Mouse (Mus musculus) CH12F3 (cell line): ENCODE measurements around the gene Rplp2.
"Not testable (repeated sequence)": the region's sequence is repeated elsewhere in the genome, so short reads cannot be mapped to it uniquely, and the experiment has no call there.

Experiments
- in situ Hi-C: fragments of 300-500 bp; cut with MboI; formaldehyde crosslinking; loops from 2 replicates; pipeline ENCODE4 v1.14.3; 2020; ENCODE audit warnings: low sequenced_read_pairs

The Rplp2 gene

DNA sequence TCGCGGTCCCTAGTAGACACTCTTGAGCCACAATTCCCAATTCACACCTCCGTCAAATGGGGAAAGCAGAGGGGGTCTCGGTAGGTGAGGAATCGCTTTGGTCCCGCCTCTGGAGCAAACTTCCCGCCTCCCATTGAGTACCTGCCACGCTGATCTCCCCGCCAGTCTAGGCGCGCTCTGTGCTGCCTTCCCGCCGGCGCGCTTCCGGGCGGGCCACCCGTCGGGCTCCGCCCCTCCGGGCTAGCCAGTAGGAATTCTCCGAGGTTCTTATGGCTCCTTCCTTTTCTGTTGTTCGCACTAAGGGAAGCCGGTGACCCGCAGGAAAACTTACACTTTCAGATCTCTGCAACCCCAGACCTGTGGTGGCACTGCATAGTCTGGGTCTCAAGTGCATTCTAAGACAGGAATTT lies 3.3 kb upstream of the Rplp2 start, which contains the start of gene Pidd1:
Gene Pidd1 (minus strand): TSS at position 198 of the 410 bp plus-strand sequence.
- in situ Hi-C loops: no loop called here

DNA sequence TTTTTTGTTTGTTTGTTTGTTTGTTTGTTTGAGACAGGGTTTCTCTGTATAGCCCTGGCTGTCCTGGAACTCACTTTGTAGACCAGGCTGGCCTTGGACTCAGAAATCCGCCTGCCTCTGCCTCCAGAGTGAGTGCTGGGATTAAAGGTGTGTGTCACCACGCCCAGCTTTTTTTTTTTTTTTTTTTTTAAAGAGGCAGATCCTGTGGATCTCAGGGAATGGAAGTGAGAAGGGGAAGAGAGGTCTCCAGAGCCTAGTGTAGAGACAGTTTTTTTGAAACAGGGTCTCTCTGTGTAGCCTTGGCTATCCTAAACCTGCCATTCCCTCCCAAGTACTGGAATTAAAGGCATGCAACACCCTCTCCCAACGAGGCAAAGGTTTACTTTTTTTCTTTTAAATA lies 796 bp upstream of the Rplp2 start:
- in situ Hi-C loops: not testable (repeated sequence)

- in situ Hi-C loops: no loop called here
Observed at GRCm38 (mm10) chr7:141451928-141452327, 4.8 kb downstream of the Rplp2 start.

GRCm38 (mm10) chr7:141453636-141454035 lies 6.5 kb downstream of the Rplp2 start:
- in situ Hi-C loops: no loop called here

DNA sequence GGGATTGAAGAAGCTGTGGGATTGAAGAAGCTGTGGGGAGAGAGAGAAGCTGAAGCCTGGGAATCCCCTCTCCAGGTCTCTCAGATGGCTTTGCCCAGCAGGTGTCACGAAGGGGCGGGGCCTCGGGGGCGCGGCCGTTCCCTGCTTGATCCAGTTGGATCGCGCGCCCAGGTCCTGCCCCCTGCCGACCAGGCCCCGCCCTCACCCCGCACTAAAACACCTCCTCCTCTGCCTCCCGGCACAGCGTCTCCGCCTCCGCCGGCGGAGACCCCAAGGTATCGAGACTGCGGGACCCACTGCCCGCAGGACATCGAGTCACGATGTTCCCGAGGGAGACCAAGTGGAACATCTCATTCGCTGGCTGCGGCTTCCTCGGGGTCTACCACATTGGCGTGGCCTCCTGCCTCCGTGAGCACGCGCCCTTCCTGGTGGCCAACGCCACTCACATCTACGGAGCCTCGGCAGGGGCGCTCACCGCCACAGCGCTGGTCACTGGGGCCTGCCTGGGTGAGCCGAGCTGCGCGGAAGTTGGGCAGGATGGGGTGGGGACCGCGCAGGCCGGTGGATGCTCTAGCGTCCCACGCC lies 7.9 kb downstream of the Rplp2 start, which contains the start of gene Pnpla2:
Gene Pnpla2 (plus strand): TSS at position 232 of the 585 bp plus-strand sequence.
- in situ Hi-C loops: no loop called here

- in situ Hi-C loops: no loop called here
Observed at GRCm38 (mm10) chr7:141455610-141456314, 8.6 kb downstream of the Rplp2 start.

- in situ Hi-C loops: no loop called here
Observed at GRCm38 (mm10) chr7:141456739-141457138, 9.6 kb downstream of the Rplp2 start.

DNA sequence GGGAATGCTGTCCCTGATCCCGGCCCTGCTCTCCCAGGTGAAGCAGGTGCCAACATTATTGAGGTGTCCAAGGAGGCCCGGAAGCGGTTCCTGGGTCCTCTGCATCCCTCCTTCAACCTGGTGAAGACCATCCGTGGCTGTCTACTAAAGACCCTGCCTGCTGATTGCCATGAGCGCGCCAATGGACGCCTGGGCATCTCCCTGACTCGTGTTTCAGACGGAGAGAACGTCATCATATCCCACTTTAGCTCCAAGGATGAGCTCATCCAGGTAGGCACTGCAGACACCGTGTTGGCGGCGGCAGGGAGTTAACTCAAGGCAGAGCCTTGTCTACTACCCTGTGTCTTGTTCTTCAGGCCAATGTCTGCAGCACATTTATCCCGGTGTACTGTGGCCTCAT lies 10.1 kb downstream of the Rplp2 start:
- in situ Hi-C loops: no loop called here

- in situ Hi-C loops: no loop called here
Observed at GRCm38 (mm10) chr7:141457986-141458660, 11.0 kb downstream of the Rplp2 start.

- in situ Hi-C loops: no loop called here
Observed at GRCm38 (mm10) chr7:141458661-141459060, 11.5 kb downstream of the Rplp2 start.

DNA sequence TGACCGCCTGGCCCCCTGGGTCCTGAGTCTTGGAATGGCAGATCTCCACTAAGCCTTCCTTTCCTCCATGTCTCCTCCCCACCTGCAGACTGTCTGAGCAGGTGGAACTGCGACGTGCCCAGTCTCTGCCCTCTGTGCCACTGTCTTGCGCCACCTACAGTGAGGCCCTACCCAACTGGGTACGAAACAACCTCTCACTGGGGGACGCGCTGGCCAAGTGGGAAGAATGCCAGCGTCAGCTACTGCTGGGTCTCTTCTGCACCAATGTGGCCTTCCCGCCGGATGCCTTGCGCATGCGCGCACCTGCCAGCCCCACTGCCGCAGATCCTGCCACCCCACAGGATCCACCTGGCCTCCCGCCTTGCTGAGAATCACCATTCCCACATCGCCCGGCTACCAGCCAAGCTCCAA lies 12.1 kb downstream of the Rplp2 start:
- in situ Hi-C loops: no loop called here

DNA sequence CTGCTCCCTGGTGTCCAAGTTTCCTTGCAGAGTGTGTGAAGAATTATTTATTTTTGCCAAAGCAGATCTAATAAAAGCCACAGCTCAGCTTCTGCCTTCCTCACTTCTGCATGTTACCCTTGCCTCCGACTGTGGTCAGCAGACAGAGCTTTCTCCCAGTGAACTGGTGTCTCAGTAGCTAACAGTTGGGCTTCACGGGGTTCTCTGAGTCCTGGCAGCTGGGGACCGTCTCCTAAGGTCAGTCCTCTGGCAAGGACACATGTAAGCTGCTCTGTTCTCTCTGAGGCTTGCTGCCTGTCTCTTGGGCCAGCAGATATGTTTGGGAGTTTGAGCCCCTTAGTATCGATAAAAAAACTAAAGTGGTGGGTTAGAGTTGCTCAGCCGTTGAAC lies 12.8 kb downstream of the Rplp2 start:
- in situ Hi-C loops: no loop called here

DNA sequence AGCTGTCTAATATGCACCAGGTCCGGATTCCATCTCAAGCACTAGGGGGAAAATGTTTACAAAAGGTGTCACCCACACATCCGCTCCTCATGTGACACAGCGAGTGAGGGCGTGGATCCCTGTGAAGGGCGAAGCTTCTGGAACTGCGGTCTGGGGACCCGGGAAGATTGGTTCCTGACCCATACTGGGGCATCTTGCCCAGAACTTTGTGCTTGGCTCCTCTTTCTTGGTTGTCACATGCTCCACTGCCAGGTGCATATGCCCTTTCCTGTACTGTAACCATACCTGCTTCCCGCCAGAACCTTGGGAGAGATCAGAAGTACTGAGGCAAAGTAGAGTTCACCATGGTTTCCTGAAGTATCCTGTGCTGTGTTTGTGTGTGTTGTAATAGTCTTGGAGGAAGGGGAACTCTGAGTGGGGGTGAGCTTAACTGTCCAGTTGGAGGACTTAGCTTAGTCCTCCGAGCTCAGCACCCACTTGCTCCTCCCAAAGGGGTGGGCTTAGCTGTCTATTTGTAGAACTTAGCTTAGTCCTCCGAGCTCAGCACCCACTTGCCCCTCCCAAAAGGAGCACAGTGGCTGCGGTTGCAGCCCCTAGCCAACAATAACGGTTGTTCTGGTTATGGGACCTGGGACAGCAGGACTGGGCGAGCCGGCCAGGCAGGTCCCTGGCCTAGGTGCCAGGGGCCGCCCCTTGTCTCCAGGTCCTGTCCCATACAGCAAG lies 13.4 kb downstream of the Rplp2 start, which contains the start of gene Cracr2b:
Gene Cracr2b (plus strand): TSS at position 704 of the 723 bp plus-strand sequence.
- in situ Hi-C loops: no loop called here

DNA sequence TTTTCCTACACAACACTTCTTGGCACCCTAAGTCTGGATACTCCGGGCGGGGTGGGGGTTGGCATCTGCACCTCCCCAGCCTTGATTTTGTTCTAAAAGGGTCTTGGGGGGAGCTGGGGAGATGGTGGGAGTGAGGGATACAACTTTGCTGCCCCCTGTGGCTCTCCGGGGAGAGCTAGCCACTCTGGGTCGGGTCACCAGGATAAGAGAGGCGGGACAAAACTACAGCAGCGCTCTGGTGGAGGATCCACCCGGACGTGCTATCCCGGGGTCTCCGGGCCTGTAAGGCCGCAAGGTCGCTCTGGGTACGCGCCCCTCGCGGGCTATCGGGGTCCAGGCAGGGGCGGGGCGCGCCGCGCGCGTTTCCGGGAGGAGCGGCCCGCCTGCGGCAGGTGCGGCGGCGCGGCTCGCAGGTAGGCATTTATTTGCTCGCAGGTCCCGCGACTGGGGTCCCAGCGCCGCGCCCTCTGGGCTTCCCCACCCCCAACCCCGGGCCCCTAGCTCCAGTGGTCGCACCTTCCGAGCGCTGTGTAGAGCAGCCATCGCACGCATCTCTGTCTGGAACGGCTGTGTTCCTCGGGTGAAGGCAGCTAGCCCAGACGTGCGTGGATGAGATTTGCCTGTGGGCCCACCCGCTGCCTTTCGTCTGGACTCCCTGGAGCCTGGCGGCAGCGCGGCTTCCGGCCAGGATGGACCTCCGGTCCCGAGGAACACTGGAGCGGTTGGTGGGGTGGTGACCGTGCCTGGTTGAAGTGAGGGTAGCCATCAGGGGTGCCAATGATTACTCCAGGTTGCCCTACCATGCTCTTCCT lies 14.6 kb downstream of the Rplp2 start:
- in situ Hi-C loops: no loop called here

DNA sequence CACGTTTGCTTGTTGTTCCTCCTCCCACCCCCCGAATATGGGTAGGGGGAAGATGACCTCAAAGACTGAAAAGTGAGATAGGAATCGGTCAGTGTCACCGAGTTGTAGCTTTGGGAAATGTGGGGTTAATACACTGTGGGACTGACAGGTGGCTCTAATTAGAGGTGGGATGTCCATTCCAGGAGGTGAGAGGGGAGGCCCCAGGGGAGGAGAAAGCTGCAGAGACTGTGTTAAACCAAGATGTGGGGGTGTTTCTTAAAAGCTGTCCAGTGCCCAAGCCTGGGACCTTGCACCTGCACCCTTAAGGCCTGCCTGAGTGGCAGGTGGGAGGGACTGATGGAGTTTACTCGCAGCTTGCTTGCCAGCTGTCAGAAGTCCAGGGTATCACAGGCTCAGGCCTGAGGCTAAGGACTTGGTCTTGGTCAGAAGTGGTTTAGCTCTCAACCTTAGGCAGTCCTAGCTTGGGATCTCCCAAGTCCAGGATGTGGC lies 15.2 kb downstream of the Rplp2 start:
- in situ Hi-C loops: no loop called here

DNA sequence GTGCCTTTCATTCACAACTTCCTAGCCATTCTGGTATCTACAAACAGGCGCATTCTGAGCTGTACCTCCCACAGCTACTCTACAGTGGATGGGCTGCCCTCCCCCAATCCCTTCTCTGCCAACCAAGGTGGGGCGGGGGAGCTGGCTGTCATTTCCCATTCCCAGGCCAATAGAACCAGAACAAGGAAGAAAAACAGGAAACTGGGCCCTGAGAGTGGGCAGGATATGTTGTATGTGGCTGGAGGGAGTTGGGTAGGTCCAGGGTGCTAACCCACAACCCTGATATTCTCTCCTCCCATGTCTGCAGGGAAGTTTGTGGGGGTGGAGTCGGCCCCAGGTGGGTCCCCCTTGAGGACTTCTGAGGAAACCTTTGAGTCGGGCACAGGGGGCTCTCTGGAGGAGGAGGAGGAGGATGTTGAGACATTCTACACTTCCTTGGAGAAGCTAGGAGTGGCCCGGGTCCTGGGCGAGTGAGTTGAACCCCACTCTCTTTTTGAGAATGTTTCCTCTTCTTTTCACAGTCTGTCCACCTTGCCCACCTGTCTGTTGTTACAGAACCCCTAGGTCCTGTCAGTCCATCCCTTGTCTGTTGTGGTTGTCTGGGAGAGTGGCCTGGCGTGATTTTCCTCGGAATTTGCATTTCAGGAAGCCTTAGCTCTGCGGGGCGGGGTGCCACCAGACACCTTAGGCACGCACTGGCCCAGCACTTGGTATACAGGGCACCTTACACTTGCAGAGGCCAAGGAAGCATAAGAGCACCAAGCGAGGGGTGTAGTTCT lies 16.8 kb downstream of the Rplp2 start:
- in situ Hi-C loops: no loop called here

DNA sequence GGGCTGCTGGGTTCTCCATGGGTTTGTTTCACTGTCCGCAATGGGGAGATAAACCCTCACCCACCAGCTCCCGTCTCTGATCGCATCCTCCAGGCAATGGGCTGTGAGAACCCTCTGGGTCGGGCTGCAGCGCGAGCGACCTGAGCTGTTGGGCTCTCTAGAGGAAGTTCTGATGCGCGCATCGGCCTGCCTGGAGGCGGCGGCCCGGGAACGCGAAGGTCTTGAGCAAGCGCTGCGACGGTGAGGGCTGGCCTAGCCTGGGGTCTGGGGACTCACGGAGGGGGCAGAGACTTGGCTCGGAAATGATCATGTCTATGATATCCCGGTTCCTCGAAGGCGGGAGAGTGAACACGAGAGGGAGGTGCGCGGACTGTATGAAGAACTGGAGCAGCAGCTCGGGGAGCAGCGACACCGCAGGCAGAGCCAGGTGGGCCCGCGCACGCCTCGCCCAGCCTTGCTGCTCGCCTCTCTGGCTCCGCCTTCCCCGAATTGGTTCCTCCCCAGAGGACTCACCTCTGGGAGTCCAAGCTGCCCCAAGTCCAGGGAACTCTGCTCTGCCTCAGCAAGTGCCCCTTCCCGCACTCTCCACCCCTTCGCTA lies 17.5 kb downstream of the Rplp2 start:
- in situ Hi-C loops: no loop called here

- in situ Hi-C loops: no loop called here
Observed at GRCm38 (mm10) chr7:141465388-141466044, 18.3 kb downstream of the Rplp2 start.

GRCm38 (mm10) chr7:141466045-141466394 lies 18.9 kb downstream of the Rplp2 start:
- in situ Hi-C loops: no loop called here
